7 mouse cellular contexts compared by ENCODE assay signal in genomic region chr12:113142021-113142975, GRCm38 (mm10). TPM values are rescaled to one million over a fixed set of nuclear protein-coding genes. Genes with fewer than 3 reads are reported as not detected.
DNase-seq lines count a peak whose midpoint lies in the region; ATAC-seq and TF ChIP-seq lines count a peak whose summit lies in the region.

No protein-coding gene starts in this region.

- no peak for TF ChIP-seq POLR2A in brain, embryonic 14.5 days (IDR thresholded peaks at IDR 0.05; ENCODE audit: borderline replicate concordance, extremely low read depth, insufficient read depth, insufficient read length, poor library complexity, severe bottlenecking)

- peaks cover 17% of the 10 kb centered on the region; the same call in 1 of the 2 replicates for H3K36me3 ChIP-seq in hindbrain, postnatal 0 days (ENCODE audit: insufficient read depth, low read length)
- peaks cover 8% of the 10 kb centered on the region for H3K36me3 ChIP-seq in limb, embryonic 11.5 days (ENCODE audit: control insufficient read depth, insufficient read depth, low read length)
- peaks cover 42% of the 10 kb centered on the region for H3K36me3 ChIP-seq in midbrain, embryonic 14.5 days (ENCODE audit: control insufficient read depth, insufficient read depth, low read length)

- DNase-seq in ZHBTc4 (ENCODE audit: low read depth, low spot score) = peak; percentile 56
- peak; percentile 71 for DNase-seq in brain, embryonic 14.5 days (ENCODE audit: low read depth)
- DNase-seq in gastrocnemius, postnatal 14 days = peak; percentile 82
- peak; percentile 78 for DNase-seq in hindbrain, postnatal 0 days (ENCODE audit: low spot score)
- DNase-seq in limb, embryonic 11.5 days (ENCODE audit: low spot score) = peak; percentile 61
- DNase-seq in midbrain, embryonic 14.5 days = peak; percentile 64

- H3K27me3 ChIP-seq in hindbrain, postnatal 0 days (ENCODE audit: insufficient read depth, low read length) = no peaks in the 10 kb centered on the region
- peaks cover 35% of the 10 kb centered on the region for H3K27me3 ChIP-seq in limb, embryonic 11.5 days (ENCODE audit: control insufficient read depth, insufficient read depth, low read length)
- no peaks in the 10 kb centered on the region for H3K27me3 ChIP-seq in midbrain, embryonic 14.5 days (ENCODE audit: control insufficient read depth, insufficient read depth, low read length)

- peak; percentile 10; the same call in 1 of the 2 replicates for ATAC-seq in hindbrain, postnatal 0 days
- ATAC-seq in limb, embryonic 11.5 days (ENCODE audit: insufficient number of reproducible peaks, low FRiP score, low TSS enrichment, low read depth) = no peak; the same call in 1 of the 2 replicates
- no peak for ATAC-seq in midbrain, embryonic 14.5 days (ENCODE audit: low FRiP score, low TSS enrichment)
- no peak for ATAC-seq in megakaryocyte-erythroid progenitor cell, adult 5-6 weeks (replicated peaks; ENCODE audit: low FRiP score, low TSS enrichment, poor library complexity, severe bottlenecking)

- peak overlapping the region; percentile 74 for H3K27ac ChIP-seq in hindbrain, postnatal 0 days
- no peak overlapping the region; the same call in 1 of the 2 replicates for H3K27ac ChIP-seq in limb, embryonic 11.5 days (replicated peaks; ENCODE audit: low read depth, low read length)
- H3K27ac ChIP-seq in midbrain, embryonic 14.5 days (replicated peaks; ENCODE audit: low read depth, low read length) = peak overlapping the region; percentile 54

- peak overlapping the region; percentile 56 for H3K9ac ChIP-seq in hindbrain, postnatal 0 days (replicated peaks; ENCODE audit: low read length)
- peak overlapping the region; percentile 30 for H3K9ac ChIP-seq in limb, embryonic 11.5 days (ENCODE audit: low read length)
- peak overlapping the region; percentile 51; the same call in 1 of the 2 replicates for H3K9ac ChIP-seq in midbrain, embryonic 14.5 days (replicated peaks; ENCODE audit: low read length)

- no peak for TF ChIP-seq CTCF in brain, embryonic 14.5 days (IDR thresholded peaks at IDR 0.05; ENCODE audit: borderline replicate concordance, extremely low read depth, insufficient read depth, insufficient read length)
- peak; percentile 23; the same call in 1 of the 2 replicates for TF ChIP-seq CTCF in hindbrain, postnatal 0 days (IDR thresholded peaks at IDR 0.05; ENCODE audit: low read depth)

- intact Hi-C loops in gastrocnemius, postnatal 14 days (cut with DNase I; ENCODE audit: low total_unique reads) = no loop called here

- H3K4me1 ChIP-seq in hindbrain, postnatal 0 days (ENCODE audit: insufficient read depth, low read length) = peaks cover 45% of the 10 kb centered on the region
- peaks cover 16% of the 10 kb centered on the region for H3K4me1 ChIP-seq in limb, embryonic 11.5 days (ENCODE audit: control insufficient read depth, insufficient read depth, low read length)
- H3K4me1 ChIP-seq in midbrain, embryonic 14.5 days (ENCODE audit: control insufficient read depth, insufficient read depth, low read length) = peaks cover 46% of the 10 kb centered on the region

- H3K9me3 ChIP-seq in hindbrain, postnatal 0 days (ENCODE audit: low read length) = no peaks in the 10 kb centered on the region
- no peaks in the 10 kb centered on the region for H3K9me3 ChIP-seq in limb, embryonic 11.5 days (ENCODE audit: control insufficient read depth, low read length)
- H3K9me3 ChIP-seq in midbrain, embryonic 14.5 days (ENCODE audit: control insufficient read depth, low read length) = no peaks in the 10 kb centered on the region

- peak overlapping the region; percentile 68 for H3K4me2 ChIP-seq in hindbrain, postnatal 0 days (ENCODE audit: low read depth, low read length)
- peak overlapping the region; percentile 22; the same call in 1 of the 2 replicates for H3K4me2 ChIP-seq in limb, embryonic 11.5 days (ENCODE audit: low read depth, severe bottlenecking)
- peak overlapping the region; percentile 68 for H3K4me2 ChIP-seq in midbrain, embryonic 14.5 days (ENCODE audit: low read length)

- WGBS in hindbrain, postnatal 0 days = 12% methylated on average over 15 of the region's 15 CpGs
- WGBS in limb, embryonic 11.5 days = 19% methylated on average over 15 of the region's 15 CpGs
- 15% methylated on average over 15 of the region's 15 CpGs for whole genome bisulfite sequencing in midbrain, embryonic 14.5 days

- H3K4me3 ChIP-seq in hindbrain, postnatal 0 days (ENCODE audit: low read length) = peak overlapping the region; percentile 52
- H3K4me3 ChIP-seq in limb, embryonic 11.5 days (ENCODE audit: low read depth, low read length) = peak overlapping the region; percentile 6; the same call in 1 of the 2 replicates
- H3K4me3 ChIP-seq in midbrain, embryonic 14.5 days (replicated peaks; ENCODE audit: low read depth, low read length) = peak overlapping the region; percentile 61

RNA-seq across cellular contexts. Expression of gene Crip2, which starts 2.3 kb away (rescaled TPM):
- polyA plus RNA-seq in brain, embryonic 14.5 days (2012; rRNA removed) = 303 and 373 TPM in 2 replicates
- total RNA-seq in gastrocnemius, postnatal 14 days (2021) = 10 to 100 TPM; 82.5 to 84.7 TPM
- total RNA-seq in hindbrain, postnatal 0 days (2014; rRNA removed) = 138 and 152 TPM in 2 replicates
- polyA plus RNA-seq in hindbrain, postnatal 0 days (2015; fragmentation: Nextera tagmentation; extraction: Ambion mirVana) = 239 and 251 TPM in 2 replicates
- 49.7 and 53.8 TPM in 2 replicates for polyA plus RNA-seq in limb, embryonic 11.5 days (2014; fragmentation: Nextera tagmentation; extraction: Ambion mirVana)
- polyA plus RNA-seq in midbrain, embryonic 14.5 days (2014; fragmentation: Nextera tagmentation; extraction: Ambion mirVana) = 297 and 329 TPM in 2 replicates
- 26.1 and 45.9 TPM in 2 replicates for total RNA-seq in megakaryocyte-erythroid progenitor cell, adult 5-6 weeks (2014; fragmentation: Nextera tagmentation)
- 11.6 and 18.2 TPM in 2 replicates for total RNA-seq in megakaryocyte-erythroid progenitor cell, adult 5-6 weeks (2017)

RNA-seq across cellular contexts. Expression of gene Crip1, which starts 3.8 kb away (rescaled TPM):
- 53.9 and 64.2 TPM in 2 replicates for polyA plus RNA-seq in brain, embryonic 14.5 days (2012; rRNA removed)
- total RNA-seq in gastrocnemius, postnatal 14 days (2021) = 100 to 1,000 TPM; 115 to 139 TPM
- 4.6 and 15.4 TPM in 2 replicates for total RNA-seq in hindbrain, postnatal 0 days (2014; rRNA removed)
- 33.0 and 35.8 TPM in 2 replicates for polyA plus RNA-seq in hindbrain, postnatal 0 days (2015; fragmentation: Nextera tagmentation; extraction: Ambion mirVana)
- polyA plus RNA-seq in limb, embryonic 11.5 days (2014; fragmentation: Nextera tagmentation; extraction: Ambion mirVana) = 56.2 and 62.8 TPM in 2 replicates
- 16.5 and 26.8 TPM in 2 replicates for polyA plus RNA-seq in midbrain, embryonic 14.5 days (2014; fragmentation: Nextera tagmentation; extraction: Ambion mirVana)
- total RNA-seq in megakaryocyte-erythroid progenitor cell, adult 5-6 weeks (2014; fragmentation: Nextera tagmentation) = 248 and 286 TPM in 2 replicates
- total RNA-seq in megakaryocyte-erythroid progenitor cell, adult 5-6 weeks (2017) = 191 and 258 TPM in 2 replicates

RNA-seq across cellular contexts. Expression of gene Tedc1, which starts 13.9 kb away (rescaled TPM):
- 12.9 and 18.0 TPM in 2 replicates for polyA plus RNA-seq in brain, embryonic 14.5 days (2012; rRNA removed)
- 1 to 10 TPM in 1 of 2 experiments, under 1 TPM in 1; 0.69 to 1.6 TPM for total RNA-seq in gastrocnemius, postnatal 14 days (2021)
- total RNA-seq in hindbrain, postnatal 0 days (2014; rRNA removed) = 13.8 and 16.6 TPM in 2 replicates
- 14.7 and 15.8 TPM in 2 replicates for polyA plus RNA-seq in hindbrain, postnatal 0 days (2015; fragmentation: Nextera tagmentation; extraction: Ambion mirVana)
- polyA plus RNA-seq in limb, embryonic 11.5 days (2014; fragmentation: Nextera tagmentation; extraction: Ambion mirVana) = 39.9 and 41.3 TPM in 2 replicates
- polyA plus RNA-seq in midbrain, embryonic 14.5 days (2014; fragmentation: Nextera tagmentation; extraction: Ambion mirVana) = 11.9 and 14.1 TPM in 2 replicates
- total RNA-seq in megakaryocyte-erythroid progenitor cell, adult 5-6 weeks (2014; fragmentation: Nextera tagmentation) = 13.5 and 29.1 TPM in 2 replicates
- total RNA-seq in megakaryocyte-erythroid progenitor cell, adult 5-6 weeks (2017) = 10.7 and 15.7 TPM in 2 replicates

RNA-seq across cellular contexts. Expression of gene Tmem121, which starts 43.4 kb away (rescaled TPM):
- 66.9 and 78.8 TPM in 2 replicates for polyA plus RNA-seq in brain, embryonic 14.5 days (2012; rRNA removed)
- under 1 TPM; 0.33 to 0.47 TPM for total RNA-seq in gastrocnemius, postnatal 14 days (2021)
- total RNA-seq in hindbrain, postnatal 0 days (2014; rRNA removed) = 98.0 and 103 TPM in 2 replicates
- polyA plus RNA-seq in hindbrain, postnatal 0 days (2015; fragmentation: Nextera tagmentation; extraction: Ambion mirVana) = 54.8 and 55.3 TPM in 2 replicates
- 8.0 and 12.0 TPM in 2 replicates for polyA plus RNA-seq in limb, embryonic 11.5 days (2014; fragmentation: Nextera tagmentation; extraction: Ambion mirVana)
- 24.5 and 61.9 TPM in 2 replicates for polyA plus RNA-seq in midbrain, embryonic 14.5 days (2014; fragmentation: Nextera tagmentation; extraction: Ambion mirVana)
- total RNA-seq in megakaryocyte-erythroid progenitor cell, adult 5-6 weeks (2014; fragmentation: Nextera tagmentation) = 0.22 and 0.74 TPM in 2 replicates
- total RNA-seq in megakaryocyte-erythroid progenitor cell, adult 5-6 weeks (2017) = not detected in 2 replicates

RNA-seq across cellular contexts. Expression of gene Mta1, which starts 44.2 kb away (rescaled TPM):
- polyA plus RNA-seq in brain, embryonic 14.5 days (2012; rRNA removed) = 124 and 134 TPM in 2 replicates
- total RNA-seq in gastrocnemius, postnatal 14 days (2021) = 10 to 100 TPM; 34.6 to 35.4 TPM
- total RNA-seq in hindbrain, postnatal 0 days (2014; rRNA removed) = 57.6 and 65.0 TPM in 2 replicates
- 13.1 and 13.5 TPM in 2 replicates for polyA plus RNA-seq in hindbrain, postnatal 0 days (2015; fragmentation: Nextera tagmentation; extraction: Ambion mirVana)
- 24.2 and 26.4 TPM in 2 replicates for polyA plus RNA-seq in limb, embryonic 11.5 days (2014; fragmentation: Nextera tagmentation; extraction: Ambion mirVana)
- polyA plus RNA-seq in midbrain, embryonic 14.5 days (2014; fragmentation: Nextera tagmentation; extraction: Ambion mirVana) = 20.8 and 22.0 TPM in 2 replicates
- 131 and 142 TPM in 2 replicates for total RNA-seq in megakaryocyte-erythroid progenitor cell, adult 5-6 weeks (2014; fragmentation: Nextera tagmentation)
- 30.7 and 54.1 TPM in 2 replicates for total RNA-seq in megakaryocyte-erythroid progenitor cell, adult 5-6 weeks (2017)

Comparison
In these comparisons a context has a peak if more than half of its experiments do, and no peak if none do; other contexts are left out.
1. H3K4me3 ChIP-seq: peak in every context shown above with its lines; median percentile 61 in midbrain, embryonic 14.5 days; 52 in hindbrain, postnatal 0 days; 6 in limb, embryonic 11.5 days.